Mouse (Mus musculus) embryonic facial prominence, embryonic 12.5 days (tissue): ENCODE data around the gene Igf2bp2. TPM values are rescaled to one million over a fixed set of nuclear protein-coding genes. Genes with fewer than 3 reads are reported as not detected.

Experiments used
- ATAC-seq: fragments of 200-750 bp; cut with Nextera tagmentation; 2 replicates; pipeline ENCODE4 v1.8.0; 2017; ENCODE audit not compliant: insufficient number of reproducible peaks, insufficient read depth, low FRiP score, low TSS enrichment
- H3K27ac ChIP-seq: fragments of 300-500 bp; sonication (generic); 2 replicates; pipeline ENCODE4 v1.5.1; 2016; ENCODE audit warnings: mild to moderate bottlenecking
- H3K27me3 ChIP-seq: fragments of 300-500 bp; sonication (generic); 2 replicates; pipeline ENCODE4 v1.6.1; 2016; ENCODE audit warnings: mild to moderate bottlenecking, moderate library complexity
- H3K36me3 ChIP-seq: fragments of 300-500 bp; sonication (generic); 2 replicates; pipeline ENCODE4 v1.6.1; 2016; ENCODE audit warnings: mild to moderate bottlenecking
- H3K4me1 ChIP-seq: fragments of 300-500 bp; sonication (generic); 2 replicates; pipeline ENCODE4 v1.6.1; 2016
- H3K4me2 ChIP-seq: fragments of 300-500 bp; sonication (generic); replicated peaks from 2 replicates; pipeline ENCODE4 v1.6.1; 2016; ENCODE audit warnings: mild to moderate bottlenecking, moderate library complexity
- H3K4me3 ChIP-seq: fragments of 300-500 bp; sonication (generic); 2 replicates; pipeline ENCODE4 v1.5.1; 2016; ENCODE audit warnings: mild to moderate bottlenecking
- H3K9ac ChIP-seq: fragments of 300-500 bp; sonication (generic); 2 replicates; pipeline ENCODE4 v1.6.1; 2016; ENCODE audit warnings: mild to moderate bottlenecking, moderate library complexity
- H3K9me3 ChIP-seq: fragments of 300-500 bp; sonication (generic); 2 replicates; pipeline ENCODE4 v1.6.1; 2016; ENCODE audit warnings: mild to moderate bottlenecking, moderate library complexity
- WGBS: fragments of 180-500 bp; shearing (Covaris S2); methylation state at CpG from one replicate; pipeline ENCODE4 v1.1.7; 2016; 5-methylcytosine and 5-hydroxymethylcytosine counted together
- polyA plus RNA-seq: library from polyadenylated mRNA; unstranded; fragments of >200 nt; fragmentation: Nextera tagmentation; extraction: Ambion mirVana; gene quantifications from 2 replicates; pipeline ENCODE4 v1.2.1, GENCODE M21; 2016

The Igf2bp2 gene
- polyA plus RNA-seq, 1 experiment from 2014 or later = 132 TPM

DNA sequence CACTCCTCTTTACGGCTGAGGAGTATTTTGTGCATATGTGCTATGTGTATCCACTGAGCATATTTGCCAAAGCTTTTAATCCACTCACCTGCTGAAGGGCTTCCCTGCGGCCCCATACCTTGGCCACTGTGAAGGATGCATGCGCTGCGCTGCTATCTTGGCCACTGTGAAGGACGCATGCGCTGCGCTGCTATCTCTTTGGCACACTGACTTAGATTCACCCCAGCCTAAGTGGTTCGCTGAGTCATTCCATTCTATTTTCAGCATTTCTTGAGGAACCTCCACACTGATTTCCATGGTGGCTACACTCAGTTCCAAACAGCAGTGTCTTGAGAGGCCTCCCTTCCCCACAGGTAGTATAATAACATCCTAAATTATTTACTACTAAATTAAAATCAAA lies 42.0 kb downstream of the Igf2bp2 start:
- Histone ChIP-seq H3K4me2 (no peak overlapping the region), H3K36me3 (peaks cover 15% of the 10 kb centered on the region), H3K27me3 (no peaks in the 10 kb centered on the region), H3K4me3 (no peak overlapping the region), H3K9ac (no peak overlapping the region), H3K4me1 (peaks cover 12% of the 10 kb centered on the region), H3K9me3 (no peaks in the 10 kb centered on the region), H3K27ac (no peak overlapping the region)
- no peak for ATAC-seq
- WGBS = 89% methylated on average over 8 of the region's 8 CpGs

DNA sequence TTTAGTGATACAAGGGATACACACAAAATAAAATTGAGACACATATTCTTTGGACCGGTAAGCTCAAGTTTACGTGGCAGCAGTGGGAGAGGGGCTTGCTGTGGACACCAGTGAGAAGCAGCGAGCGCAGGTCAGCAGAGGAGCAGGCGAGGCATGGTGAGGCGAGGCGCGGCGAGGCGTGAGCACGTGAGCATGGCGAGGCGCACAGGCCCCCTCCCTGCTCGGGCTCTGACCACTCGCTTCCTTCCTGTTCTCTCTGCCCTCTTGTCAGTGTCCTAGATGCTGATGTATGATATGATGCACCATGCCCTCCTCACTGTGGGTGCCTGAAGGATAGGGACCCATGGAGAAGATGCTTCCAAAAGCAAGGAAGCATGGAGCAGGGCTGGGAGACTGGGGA lies 43.6 kb downstream of the Igf2bp2 start:
- Histone ChIP-seq H3K27ac (no peak overlapping the region), H3K4me1 (peaks cover 6% of the 10 kb centered on the region; the same call in 1 of the 2 replicates), H3K9ac (no peak overlapping the region), H3K4me2 (no peak overlapping the region), H3K36me3 (peaks cover 15% of the 10 kb centered on the region), H3K9me3 (no peaks in the 10 kb centered on the region), H3K4me3 (no peak overlapping the region), H3K27me3 (no peaks in the 10 kb centered on the region)
- no peak for ATAC-seq
- WGBS = 92% methylated on average over 15 of the region's 15 CpGs

- peaks cover 15% of the 10 kb centered on the region for H3K36me3 ChIP-seq
- H3K27me3 ChIP-seq = no peaks in the 10 kb centered on the region
- ATAC-seq = no peak
- WGBS = 91% methylated on average over 14 of the region's 14 CpGs
- H3K9ac ChIP-seq = no peak overlapping the region
- H3K4me2 ChIP-seq = no peak overlapping the region
- H3K9me3 ChIP-seq = no peaks in the 10 kb centered on the region
- H3K4me3 ChIP-seq = no peak overlapping the region
- H3K4me1 ChIP-seq = peaks cover under 1% of the 10 kb centered on the region; the same call in 1 of the 2 replicates
- H3K27ac ChIP-seq = no peak overlapping the region
Measured at GRCm38 (mm10) chr16:22118716-22119501, 44.2 kb downstream of the Igf2bp2 start.

GRCm38 (mm10) chr16:22118151-22118550 lies 44.9 kb downstream of the Igf2bp2 start:
- Histone ChIP-seq H3K27me3 (no peaks in the 10 kb centered on the region), H3K4me2 (no peak overlapping the region), H3K36me3 (peaks cover 15% of the 10 kb centered on the region), H3K9me3 (no peaks in the 10 kb centered on the region), H3K4me1 (peaks cover under 1% of the 10 kb centered on the region; the same call in 1 of the 2 replicates), H3K4me3 (no peak overlapping the region), H3K27ac (no peak overlapping the region), H3K9ac (no peak overlapping the region)
- ATAC-seq = no peak
- WGBS = 90% methylated on average over 4 of the region's 4 CpGs

DNA sequence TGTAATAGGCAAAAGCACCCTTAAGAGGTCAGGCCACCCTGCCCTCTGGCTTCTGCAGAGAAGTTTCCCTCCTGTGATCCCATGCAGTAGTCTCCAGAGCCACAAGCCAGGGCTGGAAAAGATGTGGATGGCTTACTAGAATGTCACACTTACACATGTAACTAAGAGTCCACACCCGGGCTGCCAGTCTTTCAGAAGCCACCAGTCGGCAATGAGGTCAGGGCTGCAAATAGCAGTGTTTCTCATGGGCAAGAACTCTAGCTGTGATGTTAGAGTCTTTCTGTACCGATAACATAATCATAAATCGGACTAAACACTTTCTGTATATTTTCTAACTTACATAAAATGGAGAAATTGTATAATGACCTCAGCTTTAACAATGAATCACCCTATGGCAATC lies 46.4 kb downstream of the Igf2bp2 start:
- H3K9me3 ChIP-seq = no peaks in the 10 kb centered on the region
- H3K4me2 ChIP-seq = no peak overlapping the region
- H3K4me3 ChIP-seq = no peak overlapping the region
- no peak overlapping the region for H3K27ac ChIP-seq
- H3K9ac ChIP-seq = no peak overlapping the region
- no peaks in the 10 kb centered on the region for H3K27me3 ChIP-seq
- peaks cover 15% of the 10 kb centered on the region for H3K36me3 ChIP-seq
- WGBS = 95% methylated on average over 4 of the region's 4 CpGs
- H3K4me1 ChIP-seq = peaks cover 4% of the 10 kb centered on the region; the same call in 1 of the 2 replicates
- no peak for ATAC-seq

- Histone ChIP-seq H3K4me2 (no peak overlapping the region), H3K36me3 (peaks cover 15% of the 10 kb centered on the region), H3K4me3 (no peak overlapping the region), H3K4me1 (peaks cover 4% of the 10 kb centered on the region; the same call in 1 of the 2 replicates), H3K27ac (no peak overlapping the region), H3K9ac (no peak overlapping the region), H3K27me3 (no peaks in the 10 kb centered on the region), H3K9me3 (no peaks in the 10 kb centered on the region)
- 80% methylated on average over 6 of the region's 6 CpGs for WGBS
- ATAC-seq = no peak
Measured at GRCm38 (mm10) chr16:22116058-22116457, 47.0 kb downstream of the Igf2bp2 start.

GRCm38 (mm10) chr16:22110036-22110435 lies 53.1 kb downstream of the Igf2bp2 start:
- Histone ChIP-seq H3K9ac (no peak overlapping the region), H3K4me1 (peaks cover 13% of the 10 kb centered on the region), H3K4me3 (no peak overlapping the region), H3K36me3 (no peaks in the 10 kb centered on the region), H3K27ac (0 out of 2 replicates have a peak overlapping the region, but pooled peaks have one; percentile 11), H3K9me3 (no peaks in the 10 kb centered on the region), H3K27me3 (no peaks in the 10 kb centered on the region), H3K4me2 (no peak overlapping the region)
- ATAC-seq = peak; percentile 28; the same call in 1 of the 2 replicates
- 13% methylated on average over 1 of the region's 1 CpGs for WGBS

DNA sequence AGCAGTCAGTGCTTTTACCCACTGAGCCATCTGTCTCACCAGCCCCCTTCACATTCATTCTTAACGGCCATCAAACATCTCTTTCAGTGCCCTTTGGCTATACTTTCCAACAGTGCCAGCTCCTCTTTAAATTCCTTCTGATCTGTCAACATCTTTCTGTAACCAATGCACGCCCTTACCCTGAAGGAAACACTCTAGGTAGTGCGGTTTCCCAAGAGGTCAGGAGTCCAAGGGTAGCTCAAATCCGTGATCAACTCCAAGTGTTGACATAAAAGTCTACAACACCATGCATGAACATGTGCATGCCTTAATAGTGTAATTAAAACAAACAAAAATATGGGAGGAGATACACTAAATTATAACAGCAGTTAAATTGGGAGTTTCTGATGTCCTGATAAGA lies 53.9 kb downstream of the Igf2bp2 start:
- Histone ChIP-seq H3K36me3 (no peaks in the 10 kb centered on the region), H3K27me3 (no peaks in the 10 kb centered on the region), H3K9me3 (no peaks in the 10 kb centered on the region), H3K4me2 (no peak overlapping the region), H3K9ac (no peak overlapping the region), H3K27ac (no peak overlapping the region), H3K4me3 (no peak overlapping the region), H3K4me1 (peaks cover 13% of the 10 kb centered on the region)
- WGBS = 60% methylated on average over 4 of the region's 4 CpGs
- no peak for ATAC-seq

DNA sequence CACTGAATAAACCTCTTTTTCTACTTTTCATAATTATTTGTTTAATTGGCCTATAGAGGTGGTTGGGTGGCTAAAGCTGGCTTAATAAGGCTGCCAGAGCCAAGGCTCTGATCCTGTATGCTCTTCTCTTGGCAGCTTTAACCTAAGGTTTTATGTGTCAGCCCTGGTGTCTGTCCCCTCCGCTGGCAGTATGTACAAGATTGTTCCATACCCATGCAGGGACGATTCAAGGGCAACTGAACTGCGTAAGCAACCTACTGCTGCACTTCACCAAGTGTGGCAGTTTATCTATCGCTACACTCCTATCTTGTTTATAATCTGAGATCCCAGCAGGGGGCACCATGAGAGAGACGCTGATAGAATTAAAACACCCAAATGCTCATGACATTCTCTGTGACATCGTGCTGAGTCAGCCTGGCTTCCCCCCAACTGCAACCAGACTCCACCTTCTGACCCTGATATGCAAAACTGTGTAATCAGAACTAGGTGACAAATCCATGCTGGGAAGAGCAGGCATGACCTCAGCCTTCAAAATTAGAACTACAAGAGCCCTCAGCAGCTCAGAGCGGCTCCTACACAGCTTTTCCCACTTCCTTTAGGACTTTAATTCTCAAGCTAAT lies 55.1 kb downstream of the Igf2bp2 start:
- 73% methylated on average over 7 of the region's 7 CpGs for WGBS

DNA sequence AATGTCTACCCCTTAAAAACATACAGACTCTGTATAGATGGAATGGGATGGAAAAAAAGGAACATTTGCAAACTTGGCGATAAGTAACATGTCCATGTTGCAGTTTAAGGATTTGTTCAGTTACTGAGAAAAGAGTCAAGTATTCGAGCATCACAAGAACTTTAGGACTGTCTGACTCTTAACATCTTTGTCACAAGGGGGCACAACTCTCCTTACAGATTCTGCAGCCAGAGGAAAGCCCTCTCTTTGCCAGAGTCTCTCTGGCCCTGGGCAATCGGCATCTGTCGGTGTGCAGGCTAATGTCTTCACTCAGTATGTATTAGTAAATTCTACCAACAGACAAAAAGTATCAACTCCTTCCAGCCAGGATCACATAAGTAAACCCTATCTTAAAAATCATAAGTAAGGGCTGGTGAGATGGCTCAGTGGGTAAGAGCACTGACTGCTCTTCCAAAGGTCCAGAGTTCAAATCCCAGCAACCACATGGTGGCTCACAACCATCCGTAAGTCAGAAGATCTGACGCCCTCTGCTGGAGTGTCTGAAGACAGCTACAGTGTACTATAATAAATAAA lies 57.0 kb downstream of the Igf2bp2 start:
- H3K4me1 ChIP-seq = peaks cover 9% of the 10 kb centered on the region
- no peak for ATAC-seq
- 85% methylated on average over 6 of the region's 6 CpGs for WGBS

More for the DNA sequence above, 55.1 kb downstream of the Igf2bp2 start:
- no peak overlapping the region for H3K4me2 ChIP-seq
- H3K27ac ChIP-seq = no peak overlapping the region
- no peaks in the 10 kb centered on the region for H3K27me3 ChIP-seq
- no peak overlapping the region for H3K4me3 ChIP-seq
- peaks cover 11% of the 10 kb centered on the region for H3K4me1 ChIP-seq
- H3K9ac ChIP-seq = no peak overlapping the region
- ATAC-seq = no peak
- H3K9me3 ChIP-seq = no peaks in the 10 kb centered on the region
- H3K36me3 ChIP-seq = no peaks in the 10 kb centered on the region

DNA sequence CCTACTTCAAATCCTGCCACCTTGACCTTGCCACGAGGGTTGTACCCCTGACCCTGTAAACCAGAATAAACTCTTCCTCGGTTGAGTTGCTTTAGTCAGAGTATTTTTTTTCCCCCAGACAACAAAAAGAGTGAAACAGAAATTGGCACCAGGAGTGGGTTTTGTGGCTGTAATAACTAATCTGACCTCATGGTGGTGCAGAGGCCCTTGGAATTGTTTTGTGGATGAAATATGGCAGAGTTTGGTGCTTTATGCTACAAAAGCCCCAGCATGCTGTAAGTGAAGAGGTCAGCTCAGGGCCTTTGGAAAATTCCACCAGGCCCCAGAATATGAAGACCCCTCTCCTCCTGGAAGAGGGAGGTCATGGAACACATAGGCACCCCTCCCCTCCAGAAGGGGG lies 63.0 kb downstream of the Igf2bp2 start:
- no peak overlapping the region for H3K4me3 ChIP-seq
- H3K4me1 ChIP-seq = no peaks in the 10 kb centered on the region
- H3K27ac ChIP-seq = no peak overlapping the region
- 80% methylated on average over 2 of the region's 2 CpGs for WGBS
- H3K27me3 ChIP-seq = no peaks in the 10 kb centered on the region
- ATAC-seq = no peak
- no peaks in the 10 kb centered on the region for H3K36me3 ChIP-seq
- no peak overlapping the region for H3K4me2 ChIP-seq
- no peaks in the 10 kb centered on the region for H3K9me3 ChIP-seq
- no peak overlapping the region for H3K9ac ChIP-seq

More for the DNA sequence above, 57.0 kb downstream of the Igf2bp2 start:
- Histone ChIP-seq H3K9ac (no peak overlapping the region), H3K27me3 (no peaks in the 10 kb centered on the region), H3K4me3 (no peak overlapping the region), H3K4me2 (no peak overlapping the region), H3K27ac (no peak overlapping the region), H3K36me3 (no peaks in the 10 kb centered on the region), H3K9me3 (no peaks in the 10 kb centered on the region)

DNA sequence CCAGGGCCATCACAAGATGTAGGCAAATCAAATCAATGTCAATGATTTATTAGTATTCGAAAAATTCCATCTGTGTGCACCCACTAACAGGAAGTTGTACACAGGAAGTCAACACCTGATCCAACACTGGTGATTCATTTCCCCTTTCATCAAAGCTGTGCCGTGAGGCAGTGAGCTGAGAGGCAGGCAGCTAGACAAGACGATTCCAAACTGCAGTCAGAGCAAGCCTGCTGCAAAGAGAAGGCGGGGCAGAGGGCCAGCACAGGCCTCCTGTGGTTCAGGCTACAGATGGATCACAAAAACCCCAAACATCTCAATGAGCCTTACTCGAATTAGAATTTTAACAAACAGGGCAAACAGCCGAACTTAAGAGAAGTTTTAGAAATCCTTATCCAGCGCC lies 65.4 kb downstream of the Igf2bp2 start:
- H3K9ac ChIP-seq = no peak overlapping the region
- 0 out of 2 replicates have a peak, but pooled peaks cover 2% of the 10 kb centered on the region for H3K36me3 ChIP-seq
- no peaks in the 10 kb centered on the region for H3K9me3 ChIP-seq
- H3K4me2 ChIP-seq = no peak overlapping the region
- WGBS = 60% methylated on average over 7 of the region's 7 CpGs
- H3K4me3 ChIP-seq = no peak overlapping the region
- 0 out of 2 replicates have a peak overlapping the region, but pooled peaks have one; percentile 3 for H3K27ac ChIP-seq
- H3K27me3 ChIP-seq = no peaks in the 10 kb centered on the region
- H3K4me1 ChIP-seq = no peaks in the 10 kb centered on the region
- no peak for ATAC-seq
